Mouse (Mus musculus) megakaryocyte-erythroid progenitor cell, adult 5-6 weeks (primary cell): ENCODE results near the gene Iars. TPM values are rescaled to one million over a fixed set of nuclear protein-coding genes. Genes with fewer than 3 reads are reported as not detected.
"Not testable (repeated sequence)": the region's sequence is repeated elsewhere in the genome, so short reads cannot be mapped to it uniquely, and the experiment has no call there.

Experiments
- ATAC-seq: replicated peaks from 2 replicates; pipeline ENCODE4 v1.8.0; 2016; ENCODE audit warnings: mild to moderate bottlenecking, inconsistent platforms; ENCODE audit not compliant: severe bottlenecking, poor library complexity, low FRiP score, low TSS enrichment
- total RNA-seq, 2 experiments: library from RNA; stranded (forward) in 1 of 2; stranded (reverse) in 1 of 2; fragments of 200-1000, 215-1000 nt in 1 of 2; fragments of >200 nt in 1 of 2; fragmentation: Nextera tagmentation in 1 of 2; gene quantifications; 2 replicates each; pipeline ENCODE4 v1.2.3; 2014 to 2017

Iars gene
- total RNA-seq, 2 experiments from 2014 or later, result 77.6 to 105 TPM

- peak; percentile 51; the same call in 1 of the 2 replicates for ATAC-seq
Observed at GRCm38 (mm10) chr13:49712047-49712721, 30.3 kb downstream of the Iars start.

DNA sequence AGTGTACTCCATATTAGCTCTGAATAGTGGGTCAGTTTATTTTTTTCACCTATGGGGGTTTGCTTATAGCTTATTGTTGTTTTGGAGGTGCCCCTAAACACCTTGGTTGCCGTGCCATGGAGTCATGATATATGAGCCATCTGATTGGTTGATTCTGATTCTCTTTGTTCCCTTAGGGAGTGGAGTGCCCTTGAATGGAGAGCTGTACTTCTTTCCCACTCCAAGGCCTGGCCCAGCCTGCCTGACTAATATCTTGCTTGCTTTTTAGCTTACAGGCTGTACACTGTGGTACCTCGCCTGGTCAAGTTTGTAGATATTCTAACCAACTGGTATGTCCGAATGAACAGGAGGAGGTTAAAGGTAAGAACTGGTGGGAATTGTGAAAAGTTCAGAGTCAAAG, 37.4 kb downstream of the Iars start:
- no peak for ATAC-seq

GRCm38 (mm10) chr13:49736430-49736829, 54.5 kb downstream of the Iars start:
- ATAC-seq, result no peak

- no peak for ATAC-seq
Observed at GRCm38 (mm10) chr13:49738011-49738410, 56.1 kb downstream of the Iars start.

DNA sequence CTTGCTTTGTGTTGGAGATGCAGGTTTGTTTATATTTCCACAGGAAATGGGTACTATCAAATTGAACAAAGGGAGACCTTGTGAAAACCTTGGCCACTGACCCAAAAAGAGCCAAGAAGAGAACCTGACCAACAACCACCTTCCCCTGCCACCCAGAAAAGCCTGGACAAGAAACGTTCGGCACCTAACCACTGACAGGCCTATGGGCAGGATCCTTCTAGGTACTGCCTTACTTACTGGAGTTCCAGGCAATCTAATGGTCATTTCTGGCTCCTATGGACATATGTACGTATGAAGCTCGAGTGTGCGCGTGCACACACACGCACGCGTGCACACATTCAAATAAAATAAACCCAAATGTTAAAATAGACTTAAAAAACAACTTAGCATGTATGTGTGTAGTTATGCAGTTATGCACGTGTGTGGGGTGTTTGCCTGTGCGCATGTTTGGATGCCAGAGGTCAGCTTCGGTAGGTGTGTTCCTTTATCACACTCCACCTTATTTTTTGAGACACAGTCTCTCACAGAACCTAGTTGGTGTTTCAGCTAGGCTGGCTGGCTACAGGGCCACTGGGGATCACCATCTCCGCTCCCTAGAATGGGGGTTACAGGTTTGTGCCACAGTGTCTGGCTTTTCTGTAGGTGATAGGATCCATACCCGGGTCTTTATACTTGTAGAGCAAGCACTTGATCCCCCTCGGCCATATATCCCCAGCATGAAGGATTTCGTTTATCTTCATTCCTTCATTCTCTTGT, 59.6 kb downstream of the Iars start:
- ATAC-seq, result no peak

DNA sequence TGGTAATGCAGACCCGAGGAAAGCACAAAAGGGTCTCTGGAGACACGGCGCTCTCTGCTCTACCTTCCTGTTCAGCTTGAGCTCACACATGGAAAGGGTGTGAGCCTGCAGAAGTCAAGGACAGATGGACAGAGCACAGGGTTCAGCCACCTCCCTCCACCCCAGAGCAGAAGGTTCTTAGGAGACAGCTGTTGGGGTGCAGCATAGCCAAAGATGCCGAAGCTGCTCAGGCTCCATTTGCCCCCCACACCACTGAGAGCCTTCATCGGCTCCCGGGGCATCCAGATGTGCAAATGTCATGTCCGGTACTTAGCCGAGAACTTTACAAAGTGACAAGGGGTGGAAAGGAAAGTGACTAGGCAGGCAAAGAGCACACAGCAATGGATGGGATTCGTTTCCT, 74.7 kb downstream of the Iars start:
- ATAC-seq, result no peak

GRCm38 (mm10) chr13:49757966-49758365, 76.1 kb downstream of the Iars start:
- ATAC-seq, result no peak

GRCm38 (mm10) chr13:49760675-49761074, 78.8 kb downstream of the Iars start:
- no peak for ATAC-seq

DNA sequence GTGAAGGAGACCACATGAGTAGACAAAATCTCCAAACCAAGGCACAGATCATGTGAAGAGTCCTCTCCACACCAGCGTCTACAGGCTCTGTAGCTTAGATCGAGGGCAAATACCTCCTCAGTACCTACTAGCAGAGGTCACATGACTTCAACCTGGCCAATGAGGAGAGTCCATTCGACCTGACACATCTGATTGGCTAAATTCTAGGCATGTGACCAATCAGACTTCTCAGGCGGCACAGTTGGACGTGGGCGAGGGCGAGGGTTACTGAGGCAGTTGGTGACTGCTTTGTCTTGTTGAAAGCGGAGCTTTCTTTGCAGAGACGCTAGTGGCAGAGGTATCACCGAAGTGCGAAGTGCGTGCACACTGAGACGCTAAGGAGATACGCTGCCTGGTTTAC, 80.3 kb downstream of the Iars start:
- no peak for ATAC-seq

- ATAC-seq, result no peak
Observed at GRCm38 (mm10) chr13:49765306-49765705, 83.4 kb downstream of the Iars start.

GRCm38 (mm10) chr13:49766269-49766668, 84.4 kb downstream of the Iars start:
- ATAC-seq, result no peak

DNA sequence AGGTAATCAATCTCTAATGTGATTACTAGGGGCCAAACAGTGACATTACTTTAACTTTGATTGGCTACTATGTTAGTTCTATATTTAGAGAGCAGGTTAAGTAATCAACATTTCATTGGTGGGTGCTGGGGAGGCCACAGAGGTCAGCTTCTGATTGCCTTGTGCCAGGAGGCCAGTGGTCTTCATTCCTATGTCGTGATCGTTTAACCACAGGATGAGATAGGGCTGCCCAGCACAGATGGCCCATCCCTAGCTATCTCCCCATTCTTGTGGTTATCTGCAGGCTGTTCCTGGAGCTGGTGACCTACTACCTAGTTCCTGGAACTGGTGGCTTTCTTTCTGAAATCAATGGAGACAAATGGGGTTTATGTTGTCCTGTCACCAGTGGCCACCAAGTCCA, 86.1 kb downstream of the Iars start:
- ATAC-seq, result peak; percentile 35; the same call in 1 of the 2 replicates

DNA sequence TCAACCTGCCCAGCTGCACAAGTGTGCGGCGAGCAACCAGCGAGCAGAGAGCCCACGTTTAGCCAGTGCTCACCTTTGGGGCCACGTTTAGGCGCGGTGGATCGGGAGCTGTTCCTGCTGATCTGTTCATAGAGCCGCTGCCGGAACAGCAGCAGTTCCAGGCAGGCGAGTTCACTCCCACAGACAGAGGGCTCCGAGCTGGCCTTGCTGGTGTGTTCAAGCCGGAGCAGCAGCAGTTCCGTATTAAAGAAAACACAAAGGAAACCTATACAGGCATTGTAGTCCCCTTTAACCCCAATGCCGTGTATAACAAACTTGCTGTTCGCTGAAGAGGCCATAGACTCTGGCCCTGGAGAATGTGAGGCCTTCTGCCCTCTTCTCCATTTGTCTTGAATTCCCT, 87.2 kb downstream of the Iars start:
- ATAC-seq, result no peak

DNA sequence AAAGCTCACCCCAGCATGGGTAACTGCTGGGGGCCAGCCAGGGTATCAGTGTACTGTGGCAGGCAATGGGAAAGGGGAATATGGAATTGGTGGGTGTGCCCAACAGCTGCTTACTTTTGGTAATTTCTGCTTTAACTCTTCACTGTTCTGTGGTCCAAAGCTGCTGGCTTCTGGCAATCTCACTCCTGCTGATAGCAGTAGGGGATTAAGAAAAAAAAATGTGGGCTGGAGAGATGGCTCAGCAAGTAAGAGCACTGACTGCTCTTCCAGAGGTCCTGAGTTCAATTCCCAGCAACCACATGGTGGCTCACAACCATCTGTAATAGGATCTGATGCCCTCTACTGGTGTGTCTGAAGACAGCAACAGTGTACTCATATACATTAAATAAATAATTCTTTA, 89.6 kb downstream of the Iars start:
- not testable (repeated sequence) for ATAC-seq

Other genes with a start within 250 kb of the Iars start
- 0.12 and 0.20 TPM in 2 replicates for gene Tes3-ps, start 188.8 kb upstream of the Iars start, total RNA-seq (2014; fragmentation: Nextera tagmentation)
- 6.5 and 7.0 TPM in 2 replicates for gene Tes3-ps, start 188.8 kb upstream of the Iars start, total RNA-seq (2017)
- gene Ecm2, start 177.3 kb upstream of the Iars start, total RNA-seq (2014; fragmentation: Nextera tagmentation), result 0.12 TPM in 1 of 2 replicates, not detected in the other
- 0.46 TPM in 1 of 2 replicates, not detected in the other for gene Ecm2, start 177.3 kb upstream of the Iars start, total RNA-seq (2017)
- not detected in 2 replicates for gene Aspn, start 137.7 kb upstream of the Iars start, total RNA-seq (2014; fragmentation: Nextera tagmentation)
- gene Aspn, start 137.7 kb upstream of the Iars start, total RNA-seq (2017), result not detected in 2 replicates
- not detected in 2 replicates for gene Omd, start 99.6 kb upstream of the Iars start, total RNA-seq (2014; fragmentation: Nextera tagmentation)
- gene Omd, start 99.6 kb upstream of the Iars start, total RNA-seq (2017), result 0.47 TPM in 1 of 2 replicates, not detected in the other
- not detected in 2 replicates for gene Ogn, start 74.1 kb upstream of the Iars start, total RNA-seq (2014; fragmentation: Nextera tagmentation)
- not detected in 2 replicates for gene Ogn, start 74.1 kb upstream of the Iars start, total RNA-seq (2017)
- 44.6 and 44.7 TPM in 2 replicates for gene Cenpp, start 29.3 kb upstream of the Iars start, total RNA-seq (2014; fragmentation: Nextera tagmentation)
- 33.8 and 43.8 TPM in 2 replicates for gene Cenpp, start 29.3 kb upstream of the Iars start, total RNA-seq (2017)
- 43.9 and 63.1 TPM in 2 replicates for gene Nol8, start 29.0 kb upstream of the Iars start, total RNA-seq (2014; fragmentation: Nextera tagmentation)
- gene Nol8, start 29.0 kb upstream of the Iars start, total RNA-seq (2017), result 60.7 and 71.4 TPM in 2 replicates
- not detected in 2 replicates for gene Gm30302, start 116.9 kb downstream of the Iars start, total RNA-seq (2014; fragmentation: Nextera tagmentation)
- not detected in 2 replicates for gene Gm30302, start 116.9 kb downstream of the Iars start, total RNA-seq (2017)